Mouse (Mus musculus): ENCODE results near the gene Eif2ak3. TPM values are rescaled to one million over a fixed set of nuclear protein-coding genes. Genes with fewer than 3 reads are reported as not detected.

The Eif2ak3 gene
- total RNA-seq, 2 experiments from 2014 or later = 2.7 to 7.8 TPM

GRCm38 (mm10) chr6:70880714-70881304 lies 36.5 kb downstream of the Eif2ak3 start:
- peak; percentile 84 for ATAC-seq (replicated peaks; ENCODE audit: low FRiP score, poor library complexity, severe bottlenecking)

GRCm38 (mm10) chr6:70887993-70888392 lies 43.7 kb downstream of the Eif2ak3 start:
- ATAC-seq (replicated peaks; ENCODE audit: low FRiP score, poor library complexity, severe bottlenecking) = no peak

- ATAC-seq (replicated peaks; ENCODE audit: low FRiP score, poor library complexity, severe bottlenecking) = no peak
These were observed 53.9 kb downstream of the Eif2ak3 start for GRCm38 (mm10) chr6:70898166-70898565.

DNA sequence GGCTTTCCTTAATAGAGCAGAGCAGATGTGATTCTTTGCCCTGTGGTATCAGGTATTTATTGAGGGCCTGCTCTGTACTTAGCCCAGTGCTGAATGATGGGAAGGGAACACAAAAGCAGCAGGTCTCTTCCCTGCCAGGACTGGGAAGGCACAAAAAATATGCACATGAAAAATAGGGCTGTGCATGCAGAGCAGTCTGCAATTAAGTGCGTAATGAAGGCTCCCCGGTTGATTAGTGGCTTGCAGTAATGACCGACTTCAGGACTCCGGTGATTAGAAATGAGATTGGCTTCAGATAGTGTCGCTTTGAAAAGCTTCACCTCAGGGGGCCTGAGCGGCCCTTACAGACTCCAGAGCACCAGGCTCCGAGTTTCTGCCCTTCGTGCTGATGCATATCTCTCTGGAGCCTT lies 55.3 kb downstream of the Eif2ak3 start:
- ATAC-seq (replicated peaks; ENCODE audit: low FRiP score, poor library complexity, severe bottlenecking) = no peak

DNA sequence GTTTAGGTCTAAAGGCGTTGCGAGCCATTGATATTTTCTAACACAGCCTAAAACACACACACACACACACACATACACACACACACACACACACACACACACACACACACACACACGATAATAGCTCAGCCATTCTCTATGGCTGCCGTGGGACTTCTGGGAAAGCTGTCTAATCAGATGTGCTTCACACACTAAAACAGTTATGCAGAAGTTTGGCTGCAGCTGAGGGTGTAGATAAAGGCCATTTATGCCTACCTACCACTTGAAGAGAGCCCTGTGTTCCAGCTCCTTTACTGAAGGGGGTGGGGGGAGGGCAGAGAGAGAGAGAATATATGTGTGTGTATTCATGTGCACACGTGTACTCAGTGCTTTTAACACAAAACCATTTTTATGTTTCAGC lies 59.4 kb downstream of the Eif2ak3 start:
- no peak for ATAC-seq (replicated peaks; ENCODE audit: low FRiP score, poor library complexity, severe bottlenecking)

DNA sequence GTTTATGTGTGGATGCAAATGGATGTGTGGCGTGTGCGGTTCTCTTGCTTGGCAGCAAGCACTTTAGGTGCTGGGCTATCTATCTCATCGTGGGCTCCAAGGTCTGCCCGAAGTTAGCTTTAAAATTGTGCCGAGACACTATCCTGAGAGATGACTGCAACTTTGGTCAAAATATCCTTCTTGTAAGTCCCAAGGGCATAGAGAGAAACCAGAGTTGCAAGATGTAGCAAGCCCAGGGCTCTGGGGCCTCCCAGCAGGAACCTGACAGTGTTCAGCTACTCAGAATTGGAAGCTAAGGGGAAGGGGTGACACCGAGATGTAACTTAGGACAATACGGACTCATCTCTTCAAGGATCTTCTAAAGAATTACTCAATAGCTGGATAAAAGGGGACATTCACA lies 65.3 kb downstream of the Eif2ak3 start:
- ATAC-seq (replicated peaks; ENCODE audit: low FRiP score, poor library complexity, severe bottlenecking) = no peak

GRCm38 (mm10) chr6:70910285-70910684 lies 66.0 kb downstream of the Eif2ak3 start:
- ATAC-seq (replicated peaks; ENCODE audit: low FRiP score, poor library complexity, severe bottlenecking) = no peak

DNA sequence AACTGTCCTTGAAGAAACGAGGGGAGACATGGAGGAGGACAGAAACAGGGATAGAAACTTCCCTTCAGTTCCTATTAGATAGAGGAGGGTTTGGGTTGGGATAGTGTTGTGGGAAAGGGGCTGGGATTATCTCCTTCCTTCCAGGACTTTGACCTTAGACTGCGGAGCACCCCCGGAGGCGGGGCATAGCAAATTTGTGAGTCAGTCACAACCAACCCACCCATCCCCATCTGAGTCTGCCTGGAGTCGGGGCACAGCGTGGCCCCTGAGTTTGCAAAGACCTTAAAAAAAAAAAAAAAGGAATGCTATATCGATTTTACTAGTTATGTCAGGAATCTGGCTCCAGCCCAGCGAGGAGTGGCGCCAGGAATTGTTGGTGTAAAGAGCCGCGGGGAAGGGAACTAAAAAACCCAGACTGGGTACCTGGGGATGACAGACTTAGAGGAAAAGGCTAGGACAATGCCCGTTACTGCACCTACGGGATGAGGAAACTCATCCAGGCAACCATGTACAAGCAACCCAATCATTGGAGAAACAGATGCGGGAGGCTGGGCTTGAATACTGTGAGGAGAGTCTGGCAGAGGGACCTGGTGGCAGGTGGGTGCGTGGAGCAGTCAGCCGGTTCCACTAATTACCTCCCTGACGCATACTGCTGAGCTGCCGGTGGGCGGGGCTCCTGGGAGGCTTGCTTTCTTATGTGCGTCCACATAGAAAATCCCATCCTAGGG lies 67.5 kb downstream of the Eif2ak3 start:
- ATAC-seq (replicated peaks; ENCODE audit: low FRiP score, poor library complexity, severe bottlenecking) = no peak

DNA sequence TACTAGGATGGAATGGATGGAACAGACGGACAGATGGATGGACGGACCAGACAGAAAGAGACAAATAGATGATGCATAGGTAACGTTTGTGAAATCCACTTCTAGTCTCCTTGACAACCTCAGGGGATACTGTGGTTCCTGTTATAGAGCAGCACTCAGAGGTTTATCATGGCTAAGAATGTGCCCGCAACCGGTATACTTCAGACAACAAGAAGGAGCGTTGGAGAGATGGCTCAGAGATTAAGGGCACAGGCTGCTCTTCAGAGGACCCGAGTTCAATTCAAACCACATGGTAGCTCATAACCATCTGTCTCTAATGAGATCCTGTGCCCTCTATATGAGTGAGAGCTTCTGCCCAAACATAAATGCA lies 68.1 kb downstream of the Eif2ak3 start:
- no peak for ATAC-seq (replicated peaks; ENCODE audit: low FRiP score, poor library complexity, severe bottlenecking)

GRCm38 (mm10) chr6:70918827-70919226 lies 74.5 kb downstream of the Eif2ak3 start, which contains the start of gene Tex37:
Gene Tex37 (minus strand): TSS chr6:70918927.
- ATAC-seq (replicated peaks; ENCODE audit: low FRiP score, poor library complexity, severe bottlenecking) = no peak

- ATAC-seq (replicated peaks; ENCODE audit: low FRiP score, poor library complexity, severe bottlenecking) = peak; percentile 57; the same call in 1 of the 2 replicates
These were observed 77.2 kb downstream of the Eif2ak3 start for GRCm38 (mm10) chr6:70921274-70922074.

DNA sequence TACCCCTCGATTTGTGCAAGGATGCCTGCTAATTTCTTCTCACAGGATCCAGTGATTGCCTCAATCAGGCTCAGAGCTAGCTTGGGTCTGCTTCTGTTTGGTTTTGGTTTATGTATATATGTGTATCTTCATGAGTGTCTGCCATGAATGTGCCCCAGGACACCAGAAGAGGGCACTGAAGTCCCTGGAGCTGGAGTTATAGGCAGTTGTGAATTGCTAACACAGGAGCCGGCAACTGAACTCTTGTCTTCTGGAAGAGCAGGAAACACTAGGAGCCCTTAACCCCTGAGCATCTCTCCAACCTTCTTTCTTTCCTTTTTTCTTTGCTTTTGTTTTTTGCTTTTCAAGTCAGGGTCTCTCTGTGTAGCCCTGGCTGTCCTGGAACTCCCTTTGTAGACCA lies 87.5 kb downstream of the Eif2ak3 start:
- no peak for ATAC-seq (replicated peaks; ENCODE audit: low FRiP score, poor library complexity, severe bottlenecking)

DNA sequence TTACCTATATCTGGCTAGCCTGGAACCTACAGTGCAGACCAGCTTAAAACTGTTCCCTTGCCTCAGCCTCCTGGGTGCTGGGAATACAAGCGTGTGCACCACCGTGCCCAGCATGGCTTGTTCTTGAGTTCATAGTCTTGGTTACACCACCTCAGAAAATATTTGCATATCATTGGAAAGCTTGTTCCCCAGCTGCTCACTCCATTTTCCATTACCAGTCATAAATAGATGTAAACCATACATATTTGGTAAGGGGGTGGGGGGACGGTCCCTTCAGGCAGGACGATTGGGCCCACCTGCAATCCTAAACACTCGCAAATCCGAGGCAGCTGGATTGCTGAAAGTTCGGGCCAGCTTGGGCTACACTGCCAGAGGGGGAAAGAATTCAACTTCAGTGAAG lies 109.0 kb downstream of the Eif2ak3 start:
- no peak for ATAC-seq (replicated peaks; ENCODE audit: low FRiP score, poor library complexity, severe bottlenecking)

- no peak for ATAC-seq (replicated peaks; ENCODE audit: low FRiP score, poor library complexity, severe bottlenecking)
These were observed 109.7 kb downstream of the Eif2ak3 start for GRCm38 (mm10) chr6:70954040-70954439.

Other genes starting within 250 kb of the Eif2ak3 start
- gene Rpia, start 52.3 kb upstream of the Eif2ak3 start, total RNA-seq (2015; ENCODE audit: low replicate concordance) = 31.1 and 33.4 TPM in 2 replicates
- gene Rpia, start 52.3 kb upstream of the Eif2ak3 start, total RNA-seq (2017; ENCODE audit: low replicate concordance) = 42.4 and 55.0 TPM in 2 replicates
- not detected in 2 replicates for gene Tex37, start 74.4 kb downstream of the Eif2ak3 start, total RNA-seq (2015; ENCODE audit: low replicate concordance)
- gene Tex37, start 74.4 kb downstream of the Eif2ak3 start, total RNA-seq (2017; ENCODE audit: low replicate concordance) = not detected in 2 replicates
- not detected in 2 replicates for gene Foxi3, start 112.0 kb downstream of the Eif2ak3 start, total RNA-seq (2015; ENCODE audit: low replicate concordance)
- gene Foxi3, start 112.0 kb downstream of the Eif2ak3 start, total RNA-seq (2017; ENCODE audit: low replicate concordance) = not detected in 2 replicates

Measured in erythroblast, adult 5-6 weeks (primary cell).